Comparison of ENCODE assay signal across 22 mouse cellular contexts in genomic region chr7:88502217-88502817, GRCm38 (mm10).
DNase-seq lines count a peak whose midpoint lies in the region; ATAC-seq and TF ChIP-seq lines count a peak whose summit lies in the region.
"Had no signal": no experiment of that assay in that cellular context is flagged by ENCODE, and none has a peak within 500 bp of the region (broad histone marks: within the 10 kb centered on the region; RNA-seq: fewer than 3 reads in every experiment).

No protein-coding gene starts in this region.

- H3K36me3 ChIP-seq in C2C12 (ENCODE audit: control insufficient read depth, insufficient read depth): no peaks in the 10 kb centered on the region
- H3K36me3 ChIP-seq in intestine, embryonic 16.5 days (ENCODE audit: control insufficient read depth, insufficient read depth, low read length): no peaks in the 10 kb centered on the region
- no peaks in the 10 kb centered on the region for H3K36me3 ChIP-seq in liver, embryonic 11.5 days (ENCODE audit: control insufficient read depth, insufficient read depth, low read length)
- H3K36me3 ChIP-seq: embryonic facial prominence, embryonic 13.5 days; forebrain, embryonic 12.5 days; G1E; heart, embryonic 10.5 days; hindbrain, embryonic 15.5 days had no signal

- intact Hi-C loops in left cerebral cortex, adult 2 months (cut with DNase I): no loop called here
- intact Hi-C loops in heart, postnatal 36 days (cut with DNase I): no loop called here

- H3K9ac ChIP-seq in intestine, embryonic 16.5 days (ENCODE audit: low read depth, low read length): no peak overlapping the region
- no peak overlapping the region for H3K9ac ChIP-seq in liver, embryonic 11.5 days (ENCODE audit: low read depth, low read length)
- H3K9ac ChIP-seq: embryonic facial prominence, embryonic 13.5 days; forebrain, embryonic 12.5 days; hindbrain, embryonic 15.5 days had no signal

- DNase-seq in Muller cell, postnatal 12 days (ENCODE audit: inconsistent ontology term): peak; percentile 32
- no peak for DNase-seq in left cerebral cortex, adult 2 months (ENCODE audit: extremely low spot score in 1 of 2, low spot score in 2 of 2)
- no peak for DNase-seq in liver, embryonic 11.5 days (ENCODE audit: low spot score)
- DNase-seq in heart, postnatal 36 days: no peak
- DNase-seq: adrenal gland, postnatal 10 days; cerebellum, adult 11 months; cerebellum, adult 8-10 months; cerebellum, postnatal 14 days; gastrocnemius, postnatal 14 days; heart, postnatal 14 days; kidney, adult 18-20 months had no signal

- H3K4me1 ChIP-seq in intestine, embryonic 16.5 days (ENCODE audit: control insufficient read depth, insufficient read depth, low read length): no peaks in the 10 kb centered on the region
- no peaks in the 10 kb centered on the region for H3K4me1 ChIP-seq in liver, embryonic 11.5 days (replicated peaks; ENCODE audit: control insufficient read depth, insufficient read depth, low read length)
- H3K4me1 ChIP-seq: embryonic facial prominence, embryonic 13.5 days; forebrain, embryonic 12.5 days; heart, embryonic 10.5 days; hindbrain, embryonic 15.5 days had no signal

- no peak for TF ChIP-seq CTCF in C2C12 (IDR thresholded peaks at IDR 0.05; ENCODE audit: control insufficient read depth, insufficient read depth, insufficient read length)
- TF ChIP-seq CTCF in left cerebral cortex, adult 2 months (IDR thresholded peaks at IDR 0.05): no peak

- H3K4me3 ChIP-seq in C2C12 (ENCODE audit: insufficient read depth, poor library complexity, severe bottlenecking): no peak overlapping the region
- no peak overlapping the region for H3K4me3 ChIP-seq in intestine, embryonic 16.5 days (ENCODE audit: low read length)
- no peak overlapping the region for H3K4me3 ChIP-seq in left cerebral cortex, adult 2 months
- no peak overlapping the region for H3K4me3 ChIP-seq in liver, embryonic 11.5 days (ENCODE audit: low read depth, low read length)
- H3K4me3 ChIP-seq: embryonic facial prominence, embryonic 13.5 days; forebrain, embryonic 12.5 days; heart, embryonic 10.5 days; hindbrain, embryonic 15.5 days had no signal

- no peak overlapping the region for H3K4me2 ChIP-seq in intestine, embryonic 16.5 days (ENCODE audit: low read depth, low read length)
- no peak overlapping the region for H3K4me2 ChIP-seq in liver, embryonic 11.5 days
- H3K4me2 ChIP-seq: embryonic facial prominence, embryonic 13.5 days; forebrain, embryonic 12.5 days; hindbrain, embryonic 15.5 days had no signal

- no peaks in the 10 kb centered on the region for H3K79me3 ChIP-seq in C2C12 (ENCODE audit: low read depth)

- no peak overlapping the region for H3ac ChIP-seq in C2C12 (ENCODE audit: control insufficient read depth, insufficient read length, low read depth)

- no peak overlapping the region for H3K27ac ChIP-seq in intestine, embryonic 16.5 days (ENCODE audit: low read length)
- H3K27ac ChIP-seq in left cerebral cortex, adult 2 months: no peak overlapping the region
- no peak overlapping the region for H3K27ac ChIP-seq in liver, embryonic 11.5 days (ENCODE audit: low read depth, low read length)
- H3K27ac ChIP-seq: embryonic facial prominence, embryonic 13.5 days; forebrain, embryonic 12.5 days; heart, embryonic 10.5 days; hindbrain, embryonic 15.5 days had no signal

- no peaks in the 10 kb centered on the region for H3K79me2 ChIP-seq in C2C12 (ENCODE audit: control insufficient read depth, insufficient read depth)

- no peaks in the 10 kb centered on the region for H3K9me3 ChIP-seq in intestine, embryonic 16.5 days (ENCODE audit: control insufficient read depth, low read length)
- H3K9me3 ChIP-seq in liver, embryonic 11.5 days (ENCODE audit: control insufficient read depth, low read length): no peaks in the 10 kb centered on the region
- H3K9me3 ChIP-seq: embryonic facial prominence, embryonic 13.5 days; forebrain, embryonic 12.5 days; G1E; heart, embryonic 10.5 days; hindbrain, embryonic 15.5 days had no signal

- peak; percentile 85 to 88 for ATAC-seq in hematopoietic stem cell, adult 5-6 weeks (replicated peaks in 1 of 2; ENCODE audit: insufficient read depth in 1 of 2, low FRiP score in 2 of 2, low TSS enrichment in 1 of 2, low read depth in 1 of 2, poor library complexity in 2 of 2, severe bottlenecking in 2 of 2)
- peak; percentile 98 for ATAC-seq in megakaryocyte progenitor cell, adult 5-6 weeks (replicated peaks; ENCODE audit: poor library complexity)
- no peak for ATAC-seq in intestine, embryonic 16.5 days
- ATAC-seq in liver, embryonic 11.5 days (replicated peaks; ENCODE audit: low FRiP score): no peak
- ATAC-seq: CD4-positive, CD25-positive, alpha-beta regulatory T cell, adult 4 months; forebrain, embryonic 16.5 days had no signal

- 90% methylated on average over 5 of the region's 5 CpGs for WGBS in intestine, embryonic 16.5 days
- WGBS in liver, embryonic 11.5 days: 49% methylated on average over 5 of the region's 5 CpGs

- H3K27me3 ChIP-seq in C2C12 (ENCODE audit: control insufficient read depth, insufficient read depth, insufficient read length): no peaks in the 10 kb centered on the region
- no peaks in the 10 kb centered on the region for H3K27me3 ChIP-seq in intestine, embryonic 16.5 days (replicated peaks; ENCODE audit: control insufficient read depth, insufficient read depth, low read length)
- H3K27me3 ChIP-seq in liver, embryonic 11.5 days (replicated peaks; ENCODE audit: control insufficient read depth, insufficient read depth, low read length): no peaks in the 10 kb centered on the region
- H3K27me3 ChIP-seq: embryonic facial prominence, embryonic 13.5 days; forebrain, embryonic 12.5 days; hindbrain, embryonic 15.5 days had no signal

TF ChIP-seq in C2C12, 6 proteins besides CTCF, POLR2A, EP300 and RAD21:
- TF ChIP-seq USF1 (IDR thresholded peaks at IDR 0.05; ENCODE audit: low read depth) (peak; percentile 51), CEBPB (IDR thresholded peaks at IDR 0.05; ENCODE audit: low read depth) (peak; percentile 15), FOSL1 (IDR thresholded peaks at IDR 0.05; ENCODE audit: insufficient read depth, low read length, poor library complexity, severe bottlenecking) (no peak)

Comparison
In these comparisons a context has a peak if more than half of its experiments do, and no peak if none do; other contexts are left out.
1. ATAC-seq: peak in hematopoietic stem cell, adult 5-6 weeks (2 of 2) and megakaryocyte progenitor cell, adult 5-6 weeks (single experiment); none in intestine, embryonic 16.5 days (single experiment) and liver, embryonic 11.5 days (single experiment).